Mouse (Mus musculus) lung, adult 10 weeks (tissue): ENCODE results near the gene Hist1h1c. TPM values are rescaled to one million over a fixed set of nuclear protein-coding genes. Genes with fewer than 3 reads are reported as not detected.

Experiments
- polyA plus RNA-seq: library from polyadenylated mRNA; stranded (reverse); fragments of 350-450 nt; fragmentation: Illumina TruSeq; extraction: RNeasy Lipid Tissue Mini Kit (QIAGEN cat#74804); gene quantifications from one replicate; pipeline ENCODE4 v1.2.3, GENCODE M21; 2014; ENCODE audit warnings: low read depth, low replicate concordance; ENCODE audit not compliant: insufficient read depth

Gene Hist1h1c
- polyA plus RNA-seq, 1 experiment from 2014 or later: 58.8 TPM

Other genes with a start within 250 kb of the Hist1h1c start
- gene Btn2a2, start 250.0 kb upstream of the Hist1h1c start, polyA plus RNA-seq: not detected
- gene Hist1h4h, start 207.8 kb upstream of the Hist1h1c start, polyA plus RNA-seq: 16.1 TPM
- not detected for gene Hist1h2af, start 204.9 kb upstream of the Hist1h1c start, polyA plus RNA-seq
- gene Hist1h3g, start 203.4 kb upstream of the Hist1h1c start, polyA plus RNA-seq: not detected
- 0.28 TPM for gene Hist1h2bh, start 195.4 kb upstream of the Hist1h1c start, polyA plus RNA-seq
- gene Hist1h3f, start 194.8 kb upstream of the Hist1h1c start, polyA plus RNA-seq: not detected
- not detected for gene Hist1h4f, start 187.2 kb upstream of the Hist1h1c start, polyA plus RNA-seq
- 0.08 TPM for gene Hist1h1d, start 185.5 kb upstream of the Hist1h1c start, polyA plus RNA-seq
- not detected for gene Hist1h3e, start 176.4 kb upstream of the Hist1h1c start, polyA plus RNA-seq
- gene Hist1h2ae, start 167.6 kb upstream of the Hist1h1c start, polyA plus RNA-seq: not detected
- 1.5 TPM for gene Hist1h2bg, start 167.4 kb upstream of the Hist1h1c start, polyA plus RNA-seq
- gene Hist1h2bf, start 164.6 kb upstream of the Hist1h1c start, polyA plus RNA-seq: not detected
- gene Hist1h2ad, start 164.4 kb upstream of the Hist1h1c start, polyA plus RNA-seq: not detected
- 1.1 TPM for gene Hist1h3d, start 163.0 kb upstream of the Hist1h1c start, polyA plus RNA-seq
- gene Hist1h4d, start 157.2 kb upstream of the Hist1h1c start, polyA plus RNA-seq: not detected
- 2.7 TPM for gene Hist1h2be, start 117.7 kb upstream of the Hist1h1c start, polyA plus RNA-seq
- 0.40 TPM for gene Hist1h1e, start 116.2 kb upstream of the Hist1h1c start, polyA plus RNA-seq
- gene Hist1h2ac, start 54.9 kb upstream of the Hist1h1c start, polyA plus RNA-seq: 0.25 TPM
- gene Hist1h2bc, start 54.6 kb upstream of the Hist1h1c start, polyA plus RNA-seq: 123 TPM
- not detected for gene Hist1h1t, start 43.0 kb upstream of the Hist1h1c start, polyA plus RNA-seq
- 0.68 TPM for gene Hist1h4c, start 40.4 kb upstream of the Hist1h1c start, polyA plus RNA-seq
- 21.9 TPM for gene Hfe, start 28.0 kb upstream of the Hist1h1c start, polyA plus RNA-seq
- gene Hist1h3c, start 6.8 kb downstream of the Hist1h1c start, polyA plus RNA-seq: not detected
- gene Hist1h2bb, start 7.9 kb downstream of the Hist1h1c start, polyA plus RNA-seq: not detected
- not detected for gene Hist1h2ab, start 12.3 kb downstream of the Hist1h1c start, polyA plus RNA-seq
- gene Hist1h3b, start 13.5 kb downstream of the Hist1h1c start, polyA plus RNA-seq: not detected
- not detected for gene Hist1h4b, start 18.2 kb downstream of the Hist1h1c start, polyA plus RNA-seq
- not detected for gene Hist1h4a, start 22.4 kb downstream of the Hist1h1c start, polyA plus RNA-seq
- not detected for gene Hist1h3a, start 23.6 kb downstream of the Hist1h1c start, polyA plus RNA-seq
- gene Hist1h1a, start 24.9 kb downstream of the Hist1h1c start, polyA plus RNA-seq: not detected
- gene Trim38, start 31.1 kb downstream of the Hist1h1c start, polyA plus RNA-seq: not detected
- gene Slc17a2, start 68.2 kb downstream of the Hist1h1c start, polyA plus RNA-seq: 0.34 TPM
- not detected for gene Slc17a3, start 100.6 kb downstream of the Hist1h1c start, polyA plus RNA-seq
- not detected for gene Slc17a1, start 128.9 kb downstream of the Hist1h1c start, polyA plus RNA-seq
- gene Slc17a4, start 176.2 kb downstream of the Hist1h1c start, polyA plus RNA-seq: not detected
- gene Hist1h2ba, start 195.3 kb downstream of the Hist1h1c start, polyA plus RNA-seq: not detected
- not detected for gene Hist1h2aa, start 195.7 kb downstream of the Hist1h1c start, polyA plus RNA-seq